Mouse (Mus musculus): ENCODE measurements around the gene Btbd2.

Btbd2 gene

GRCm38 (mm10) chr10:80635345-80635744 is 21.5 kb downstream of the Btbd2 start:
- no peak for DNase-seq (ENCODE audit: low spot score)

DNA sequence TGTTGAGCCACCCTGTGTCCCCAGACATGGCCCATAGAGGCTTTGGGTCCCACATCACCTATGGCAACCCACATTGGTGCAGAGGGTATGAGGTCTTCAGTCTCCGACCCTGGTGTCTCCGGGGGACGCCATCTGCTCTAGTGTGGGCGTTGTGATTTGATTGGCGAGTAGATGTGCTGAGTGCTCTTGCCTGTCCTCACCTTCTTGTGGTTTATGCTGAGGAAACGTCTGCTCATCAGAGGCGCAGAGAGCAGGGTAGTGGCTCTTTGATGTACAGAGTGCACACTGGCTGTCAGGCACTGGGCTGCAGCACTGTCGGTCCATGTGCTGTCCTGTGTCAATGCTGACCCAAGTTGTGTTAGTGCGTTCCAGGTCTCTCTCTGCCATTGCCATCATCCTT is 27.9 kb downstream of the Btbd2 start:
- no peak for DNase-seq (ENCODE audit: low spot score)

- no peak for DNase-seq (ENCODE audit: low spot score)
These were observed 29.2 kb downstream of the Btbd2 start for GRCm38 (mm10) chr10:80627685-80628084.

DNA sequence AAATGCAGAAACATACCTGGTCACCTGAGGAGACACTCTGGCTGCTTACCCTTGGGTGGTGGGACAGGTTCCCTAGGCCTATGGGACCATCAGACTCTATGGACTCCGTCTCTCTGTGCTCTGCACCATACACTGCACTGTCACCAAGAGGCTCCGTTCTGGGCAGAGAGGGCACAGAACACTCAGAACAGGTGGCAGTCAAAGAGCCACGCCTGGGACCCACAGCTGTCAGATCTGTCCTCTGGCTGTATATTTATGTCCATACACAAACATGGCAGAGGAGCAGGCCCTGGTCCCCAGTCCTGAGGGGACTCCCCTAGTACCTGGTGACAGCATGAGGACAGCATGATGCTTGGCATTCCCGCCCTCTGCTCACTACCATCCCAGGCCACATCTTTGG is 31.1 kb downstream of the Btbd2 start:
- DNase-seq (ENCODE audit: low spot score) = no peak

DNA sequence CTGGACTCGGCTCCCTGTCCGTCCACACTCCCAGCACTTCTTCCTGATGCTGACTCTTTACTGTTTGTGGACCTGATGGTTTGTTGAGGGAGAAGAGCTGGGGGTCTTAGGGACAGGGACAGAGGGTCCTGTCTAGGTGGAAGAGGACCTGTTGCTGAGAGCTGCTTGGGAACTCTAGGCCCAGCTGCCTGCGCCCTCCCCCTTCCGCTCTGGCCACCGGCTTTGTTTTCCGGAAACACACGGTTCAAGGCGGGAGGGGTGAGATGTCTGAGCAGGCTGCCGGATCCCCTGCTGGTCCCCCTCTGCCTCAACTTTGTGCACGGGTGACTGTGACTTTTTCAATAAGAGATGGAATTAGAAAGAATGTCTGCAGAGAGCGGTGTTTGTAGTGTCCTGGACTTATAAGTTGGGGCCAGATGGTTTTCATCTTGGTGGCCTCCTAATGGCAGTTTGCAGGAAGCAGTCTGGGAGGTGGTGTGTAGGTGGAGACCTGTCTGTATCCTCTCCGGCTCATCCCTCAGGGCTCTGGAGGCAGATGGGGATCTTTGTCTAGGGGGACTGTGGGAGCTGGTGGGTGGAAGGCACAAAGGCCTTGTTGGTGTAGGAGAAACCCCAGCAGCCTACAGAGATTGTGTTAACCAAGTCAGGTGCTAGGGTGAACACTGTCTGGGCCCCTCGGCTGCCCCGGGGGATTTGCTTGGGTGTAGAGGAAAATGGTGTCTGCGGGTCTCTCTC is 33.2 kb downstream of the Btbd2 start:
- peak; percentile 74 for DNase-seq (ENCODE audit: low spot score)

DNA sequence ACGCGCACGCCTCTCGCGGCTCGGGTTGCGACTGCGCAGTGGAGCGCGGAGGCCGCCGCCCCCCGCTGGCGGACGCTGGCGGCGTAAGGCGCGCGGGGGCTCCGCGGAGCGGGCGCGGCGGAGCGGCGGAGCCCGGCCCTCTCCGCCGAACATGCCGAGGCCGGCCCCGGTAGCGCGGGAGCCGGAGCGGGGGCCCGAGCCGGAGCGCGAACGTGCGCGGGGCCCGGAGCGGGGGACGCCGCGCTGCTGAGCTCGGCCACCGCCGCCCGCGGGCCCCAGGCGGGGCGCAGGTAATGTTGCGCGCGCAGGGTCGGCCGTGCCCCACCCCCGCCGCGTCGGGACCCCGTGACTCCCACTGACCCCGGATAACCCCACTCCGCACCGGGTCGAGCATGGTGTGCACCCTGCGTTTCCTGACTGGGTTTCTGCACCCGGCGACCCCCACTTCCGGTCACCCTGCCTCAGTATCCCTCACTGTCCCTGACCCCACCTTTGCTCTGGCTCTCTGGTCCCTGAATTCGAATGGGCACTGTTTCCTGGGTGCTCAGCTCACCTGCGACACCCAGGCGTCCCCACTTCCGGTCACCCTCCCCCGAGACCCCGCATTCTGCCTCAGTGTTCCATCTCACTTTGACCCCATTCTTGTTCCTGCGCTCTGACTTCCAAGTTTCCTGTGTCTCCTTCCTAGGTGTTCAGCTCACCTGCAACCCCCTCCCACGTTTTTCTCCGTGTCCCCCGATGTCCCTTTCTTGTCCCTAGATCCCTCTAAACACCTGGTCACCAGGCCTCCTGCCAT is 34.0 kb downstream of the Btbd2 start, which contains the start of gene Csnk1g2:
Gene Csnk1g2 (plus strand): TSS at position 178 of the 796 bp plus-strand sequence.
- no peak for DNase-seq (ENCODE audit: low spot score)

DNA sequence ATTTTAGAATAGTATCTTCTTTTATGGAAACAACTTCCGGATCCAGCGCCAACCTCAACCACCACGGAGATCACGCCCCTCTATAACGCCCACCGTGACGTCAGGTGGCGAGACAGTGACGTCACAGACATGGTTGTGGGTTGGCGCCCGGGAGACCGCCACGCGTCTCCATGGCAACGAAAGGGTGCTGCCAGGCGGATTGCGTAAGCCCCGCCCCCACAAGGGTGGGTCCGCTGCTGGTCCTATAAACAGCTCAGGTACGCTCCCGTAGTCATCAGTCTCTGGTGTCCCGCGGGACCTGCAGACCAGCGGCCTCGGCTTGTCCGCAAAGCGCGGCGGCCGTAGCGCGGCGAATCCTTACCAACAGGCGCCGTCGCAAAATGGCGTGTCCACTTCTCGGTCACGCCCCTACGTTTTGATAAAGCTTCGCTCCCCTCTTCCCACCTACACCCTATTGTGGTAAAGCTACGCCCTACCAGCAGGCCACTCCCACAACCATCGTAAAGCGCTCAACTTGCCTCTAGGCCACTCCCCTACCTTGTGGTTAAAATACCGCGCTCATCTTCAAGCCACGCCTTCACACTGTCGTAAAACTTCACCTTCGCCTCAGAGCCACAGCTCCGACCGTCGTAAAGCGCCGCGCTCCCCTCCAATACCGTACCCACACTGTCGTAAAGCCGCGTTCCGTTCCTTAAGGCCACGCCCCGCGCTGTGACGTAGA is 34.8 kb downstream of the Btbd2 start:
- peak; percentile 100 for DNase-seq (ENCODE audit: low spot score)

- no peak for DNase-seq (ENCODE audit: low spot score)
These were observed 35.3 kb downstream of the Btbd2 start for GRCm38 (mm10) chr10:80621690-80621939.

DNA sequence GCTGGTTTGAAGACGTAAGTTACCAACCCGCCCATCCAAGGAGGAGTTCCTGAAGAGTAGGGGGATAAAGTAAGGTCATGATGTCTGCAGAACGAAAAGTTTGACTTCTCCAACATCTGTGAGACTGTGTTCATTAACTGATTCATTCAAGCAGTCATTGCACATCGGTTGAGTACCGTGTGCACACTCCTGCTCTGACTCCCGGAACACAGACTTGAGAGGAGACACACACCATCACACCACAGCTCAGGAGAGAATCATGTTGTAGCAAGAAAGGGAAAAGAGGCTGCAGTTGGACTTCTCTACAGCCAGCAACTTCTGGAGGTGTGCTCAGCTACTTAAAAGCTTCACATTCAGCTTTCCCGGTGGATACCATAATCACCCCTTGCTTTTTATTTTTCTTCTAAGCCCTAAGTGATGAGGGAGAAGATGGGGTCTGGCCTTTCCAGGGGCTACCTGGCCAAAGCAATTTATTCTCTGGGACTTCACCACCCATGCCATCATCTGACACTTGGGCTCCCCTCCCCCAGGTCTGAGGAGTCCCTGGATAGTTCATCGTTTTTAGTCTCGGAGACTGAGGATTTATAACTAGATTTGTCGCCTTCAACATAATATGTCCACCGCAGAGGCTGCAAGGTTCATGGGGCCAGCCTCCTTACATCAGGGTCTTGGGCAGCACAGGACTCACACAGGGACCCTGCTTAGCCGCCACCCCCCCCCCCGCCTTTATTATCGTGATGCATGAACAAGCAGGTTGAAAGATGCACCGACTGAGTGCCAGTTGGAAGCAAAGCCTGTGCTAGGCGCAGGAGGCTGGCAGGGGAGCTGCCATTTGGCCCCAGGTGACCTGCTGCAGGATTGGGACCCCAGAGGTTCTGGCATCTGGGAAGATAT is 35.8 kb downstream of the Btbd2 start:
- DNase-seq (ENCODE audit: low spot score) = no peak

DNA sequence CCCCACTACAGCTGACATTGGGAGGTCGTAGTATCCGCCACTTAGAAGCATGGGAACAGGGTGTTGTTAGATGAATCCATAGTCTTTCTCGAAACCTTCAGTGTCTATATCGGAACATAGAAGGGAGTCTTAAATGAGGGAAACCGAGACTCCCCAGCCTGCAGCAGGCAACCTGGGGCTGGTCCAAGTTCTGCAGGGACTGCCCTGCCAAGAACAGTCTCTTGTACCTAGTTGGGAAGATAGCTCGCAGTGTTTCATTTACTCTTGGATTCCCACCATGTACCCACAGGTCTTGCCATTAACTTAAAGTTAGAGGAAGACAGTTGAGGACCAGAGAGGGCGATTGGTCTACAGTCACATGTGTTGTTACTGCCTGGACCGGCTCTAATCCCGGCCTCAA is 36.5 kb downstream of the Btbd2 start:
- no peak for DNase-seq (ENCODE audit: low spot score)

DNA sequence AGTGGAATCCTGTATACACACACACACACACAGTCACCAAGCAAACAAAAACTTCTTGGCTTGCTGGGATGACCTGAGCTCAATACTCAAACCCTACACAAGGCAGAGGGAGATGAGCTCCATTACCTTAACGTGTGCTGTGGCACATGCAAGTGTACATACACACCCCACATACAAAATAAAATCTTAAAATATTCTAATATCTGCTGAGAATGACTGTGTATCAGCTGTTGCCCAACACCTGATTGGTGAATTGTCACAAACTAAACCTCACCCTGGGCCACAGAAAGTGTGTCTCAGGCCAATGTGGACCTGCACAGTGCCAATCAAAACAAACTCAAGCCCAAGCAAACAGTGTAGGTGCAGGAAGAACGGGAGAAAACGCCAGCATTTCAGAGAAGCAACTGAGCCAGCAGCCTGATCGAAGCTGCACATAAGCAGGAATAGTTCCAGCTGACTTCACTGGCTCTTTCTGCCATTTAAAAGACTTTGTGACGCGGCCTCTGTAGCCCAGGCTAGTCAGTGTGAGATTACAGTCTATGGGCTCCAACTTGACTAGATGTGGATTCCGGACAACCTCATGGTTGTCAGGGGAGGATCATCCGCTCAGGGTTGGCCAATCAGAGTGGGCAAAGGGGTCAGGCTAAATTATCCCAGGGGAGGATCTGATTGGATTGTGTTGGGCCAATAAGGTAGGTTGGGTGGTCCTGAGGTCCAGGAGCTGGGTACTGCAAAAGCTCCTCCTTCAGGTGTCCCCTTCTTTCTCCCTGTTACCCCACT is 37.2 kb downstream of the Btbd2 start:
- no peak for DNase-seq (ENCODE audit: low spot score)

GRCm38 (mm10) chr10:80618181-80618580 is 38.7 kb downstream of the Btbd2 start:
- DNase-seq (ENCODE audit: low spot score) = peak; percentile 73

- DNase-seq (ENCODE audit: low spot score) = no peak
These were observed 42.5 kb downstream of the Btbd2 start for GRCm38 (mm10) chr10:80614351-80614750.

DNA sequence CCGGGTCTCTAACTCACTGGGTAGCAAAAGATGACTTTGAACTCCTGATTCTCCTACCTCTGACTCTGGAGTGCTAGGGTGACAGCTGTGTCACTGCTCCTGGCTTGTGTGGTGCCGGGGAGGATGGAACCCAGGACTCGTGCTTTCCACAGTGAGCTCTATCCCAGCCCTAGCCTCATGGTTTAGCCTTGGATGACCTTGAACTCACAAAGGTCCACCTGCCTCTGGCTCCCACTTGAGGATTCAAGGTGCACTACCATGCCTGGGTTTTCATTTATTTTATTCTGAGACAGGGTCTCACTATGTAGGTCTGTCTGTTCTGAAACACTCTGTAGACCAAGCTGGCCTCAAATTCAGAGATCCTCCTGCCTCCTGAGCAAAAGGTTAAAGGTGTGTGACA is 43.0 kb downstream of the Btbd2 start:
- no peak for DNase-seq (ENCODE audit: low spot score)

DNA sequence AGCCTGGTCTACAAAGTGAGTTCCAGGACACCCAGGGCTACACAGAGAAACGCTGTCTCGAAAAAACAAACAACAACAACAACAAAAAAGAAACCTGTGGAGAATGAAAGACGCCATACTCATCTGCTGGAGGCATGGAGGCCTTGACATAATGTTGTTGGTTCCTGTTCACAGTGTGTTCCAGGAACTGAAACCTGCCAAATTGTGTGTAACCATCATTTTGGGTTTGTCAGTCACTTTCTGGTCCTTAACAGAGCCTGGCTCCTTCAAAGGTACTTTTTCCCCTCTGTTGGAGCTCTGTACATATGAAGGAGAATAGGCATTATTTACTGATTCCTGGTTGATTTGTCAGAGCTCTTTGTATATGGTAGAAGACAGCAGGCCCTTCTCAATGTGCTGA is 45.0 kb downstream of the Btbd2 start:
- DNase-seq (ENCODE audit: low spot score) = no peak

- peak; percentile 63 for DNase-seq (ENCODE audit: low spot score)
These were observed 45.8 kb downstream of the Btbd2 start for GRCm38 (mm10) chr10:80611024-80611423.

GRCm38 (mm10) chr10:80610116-80610785 is 46.6 kb downstream of the Btbd2 start:
- no peak for DNase-seq (ENCODE audit: low spot score)

DNA sequence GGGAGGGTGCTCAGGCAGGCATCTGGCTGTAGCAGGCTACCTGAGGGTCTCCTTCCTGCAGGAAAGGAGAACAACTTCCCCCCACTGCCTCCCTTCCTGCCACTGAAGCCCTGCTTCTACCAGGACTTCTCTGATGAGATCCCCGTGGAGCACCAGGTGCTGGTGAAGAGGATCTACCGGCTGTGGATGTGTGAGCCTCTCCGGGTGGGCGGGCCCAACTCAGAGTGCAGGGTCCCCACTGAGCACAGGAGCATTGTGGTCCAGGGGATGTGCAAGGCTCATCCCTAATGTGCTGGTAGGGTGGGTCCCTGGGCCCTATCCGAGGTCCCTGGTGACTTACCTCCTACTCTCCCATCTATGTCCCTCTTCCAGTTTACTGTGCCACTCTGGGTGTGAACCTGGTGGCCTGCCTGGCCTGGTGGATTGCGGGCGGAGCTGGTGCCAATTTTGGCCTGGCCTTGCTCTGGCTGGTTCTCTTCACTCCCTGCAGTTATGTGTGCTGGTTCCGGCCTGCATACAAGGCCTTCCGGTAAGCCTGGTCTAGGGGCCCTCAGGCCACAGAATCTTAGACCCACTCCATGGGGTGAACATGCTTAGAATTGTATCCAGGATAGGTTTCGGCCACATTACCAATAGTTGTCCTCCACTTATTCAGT is 47.5 kb downstream of the Btbd2 start:
- DNase-seq (ENCODE audit: low spot score) = no peak

DNA sequence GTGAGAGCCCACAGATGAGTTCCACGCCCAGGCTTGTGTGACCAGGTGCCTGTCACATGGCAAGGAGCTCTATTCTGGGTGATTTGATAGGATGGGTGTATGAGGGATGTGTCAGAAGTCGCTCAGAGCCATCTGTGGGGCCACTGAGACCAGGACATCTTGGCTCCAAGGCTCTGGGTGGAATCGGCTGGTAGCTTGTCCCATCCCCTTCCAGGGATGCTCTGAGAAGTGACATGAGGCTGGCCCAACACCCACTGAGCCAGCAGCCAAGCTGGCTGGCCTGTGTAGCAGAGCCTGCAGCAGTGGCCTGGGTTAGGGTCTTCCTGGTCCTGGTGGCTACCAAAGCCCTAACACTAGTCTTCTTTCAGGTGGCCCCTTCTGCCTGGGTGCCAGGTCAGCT is 48.4 kb downstream of the Btbd2 start:
- no peak for DNase-seq (ENCODE audit: low spot score)

- no peak for DNase-seq (ENCODE audit: low spot score)
These were observed 50.0 kb downstream of the Btbd2 start for GRCm38 (mm10) chr10:80606737-80607350.
